Mouse (Mus musculus): ENCODE measurements around the gene Lce1b.
"Not testable (repeated sequence)": the region's sequence is repeated elsewhere in the genome, so short reads cannot be mapped to it uniquely, and the experiment has no call there.

Gene Lce1b

DNA sequence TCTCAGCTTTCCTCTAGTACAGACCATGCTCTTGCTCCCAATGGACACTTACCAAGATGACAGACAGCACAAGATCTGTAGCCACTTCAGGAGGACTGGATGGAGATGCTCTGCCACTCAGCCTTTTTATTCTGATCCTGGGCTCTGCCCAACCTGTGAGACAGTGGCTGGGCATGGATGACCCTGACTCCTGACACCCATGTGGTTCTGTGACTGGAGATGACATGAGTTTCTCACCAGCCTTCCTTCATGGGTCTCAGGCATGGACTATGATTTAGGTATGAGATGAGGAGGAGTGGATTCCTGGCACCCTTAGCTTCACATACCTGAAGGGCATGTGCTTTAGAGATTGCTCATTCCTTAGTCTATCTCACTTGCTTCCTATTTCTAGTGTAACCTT is at the start of gene Lce1b:
Lce1b (minus strand) TSS at position 101 of the 400 bp plus-strand sequence.
- DNase-seq (ENCODE audit: low read depth, low spot score): no peak

DNA sequence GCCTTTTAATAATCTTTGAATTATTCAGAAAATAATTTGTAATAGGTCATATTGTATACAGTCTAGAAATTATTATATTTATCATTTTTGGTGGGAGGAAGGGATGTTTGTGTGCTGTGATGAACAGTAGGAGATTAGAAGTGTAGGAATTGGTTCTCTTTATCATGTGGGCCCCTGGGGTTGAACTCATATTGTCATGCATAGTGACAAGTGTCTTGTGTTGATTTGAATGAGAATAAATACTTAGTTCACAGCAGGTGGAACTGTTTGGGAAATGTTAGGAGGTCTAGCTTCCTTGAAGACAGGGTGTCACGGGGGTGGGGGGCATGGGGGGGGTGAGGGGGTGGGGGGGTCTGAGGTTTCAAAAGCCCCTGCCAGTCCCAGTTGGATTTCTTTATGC is 37.9 kb upstream of the Lce1b start:
- DNase-seq (ENCODE audit: low read depth, low spot score): no peak

DNA sequence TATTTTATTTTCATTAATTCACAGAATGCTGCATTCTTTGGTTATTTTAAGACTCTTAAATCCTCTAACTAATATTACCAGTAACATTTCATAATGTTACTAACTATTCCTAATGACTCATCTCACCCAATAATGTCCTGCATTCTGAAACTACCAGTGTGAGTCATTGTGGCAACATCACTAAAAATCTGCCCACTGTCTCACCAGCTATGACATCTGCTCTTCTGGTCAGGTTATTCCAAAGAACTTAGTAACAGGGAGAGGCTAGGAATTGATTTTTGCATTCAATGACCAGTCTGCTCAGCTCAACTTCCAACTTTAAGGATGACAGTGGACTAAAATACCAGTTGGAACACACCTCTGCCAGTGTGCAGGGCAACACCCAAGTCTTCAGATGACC is 35.0 kb upstream of the Lce1b start:
- DNase-seq (ENCODE audit: low read depth, low spot score): no peak

DNA sequence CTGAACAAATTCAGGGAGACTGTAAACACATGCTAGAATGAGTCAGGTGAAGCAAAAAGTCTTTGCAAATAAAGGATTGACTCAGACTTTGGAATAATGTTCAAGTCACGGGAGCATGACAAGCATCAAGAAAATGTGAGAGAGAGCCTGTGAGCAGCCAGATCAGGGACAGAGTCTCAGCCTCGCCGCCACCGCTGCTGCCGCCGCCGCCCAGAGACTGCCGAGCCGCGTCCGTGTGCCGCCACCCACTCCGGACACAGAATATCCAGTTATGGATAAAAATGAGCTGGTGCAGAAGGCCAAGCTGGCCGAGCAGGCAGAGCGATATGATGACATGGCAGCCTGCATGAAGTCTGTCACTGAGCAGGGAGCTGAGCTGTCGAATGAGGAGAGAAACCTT is 32.4 kb upstream of the Lce1b start:
- DNase-seq (ENCODE audit: low read depth, low spot score): not testable (repeated sequence)

DNA sequence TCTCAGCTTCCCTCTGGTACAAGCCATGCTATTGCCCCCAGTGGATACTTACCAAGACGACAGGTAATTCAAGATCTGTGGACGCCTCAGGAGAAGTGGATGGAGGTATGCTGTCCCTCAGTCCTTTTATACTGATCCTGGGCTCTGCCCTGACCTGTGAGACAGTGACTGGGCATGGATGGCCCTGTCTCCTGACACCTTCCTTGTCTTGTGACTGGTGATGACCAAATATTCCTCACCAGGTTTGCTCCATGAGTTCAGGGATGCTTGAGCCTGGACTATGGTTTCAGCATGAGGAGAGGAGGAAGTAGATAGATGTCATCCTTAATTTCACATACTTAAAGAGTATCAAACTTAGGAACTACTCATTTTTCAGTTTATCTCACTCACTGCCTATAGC is 30.4 kb upstream of the Lce1b start, which contains the start of gene Lce1d:
Lce1d (minus strand) TSS at position 101 of the 400 bp plus-strand sequence.
- DNase-seq (ENCODE audit: low read depth, low spot score): no peak

DNA sequence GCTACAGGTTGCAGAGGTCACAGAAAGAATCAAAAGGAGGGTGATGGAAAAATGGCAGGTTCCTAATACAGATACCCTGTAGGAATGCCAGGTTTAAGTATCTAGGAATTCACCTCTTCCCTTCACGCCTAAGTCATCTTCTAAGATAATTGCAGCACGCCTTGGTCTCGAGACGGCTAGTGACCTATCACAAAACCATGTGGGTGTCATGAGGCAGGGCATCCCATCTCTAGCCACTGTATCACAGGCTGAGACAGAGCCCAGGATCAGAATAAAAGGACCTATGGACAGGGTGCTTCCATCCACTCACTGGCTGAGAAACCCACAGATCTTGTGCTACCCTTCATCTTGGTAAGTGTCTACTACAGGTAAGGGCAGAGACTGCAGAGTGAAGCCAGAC is 22.2 kb upstream of the Lce1b start, which contains the start of gene Lce1c:
Lce1c (plus strand) TSS at position 301 of the 400 bp plus-strand sequence.
- DNase-seq (ENCODE audit: low read depth, low spot score): no peak

DNA sequence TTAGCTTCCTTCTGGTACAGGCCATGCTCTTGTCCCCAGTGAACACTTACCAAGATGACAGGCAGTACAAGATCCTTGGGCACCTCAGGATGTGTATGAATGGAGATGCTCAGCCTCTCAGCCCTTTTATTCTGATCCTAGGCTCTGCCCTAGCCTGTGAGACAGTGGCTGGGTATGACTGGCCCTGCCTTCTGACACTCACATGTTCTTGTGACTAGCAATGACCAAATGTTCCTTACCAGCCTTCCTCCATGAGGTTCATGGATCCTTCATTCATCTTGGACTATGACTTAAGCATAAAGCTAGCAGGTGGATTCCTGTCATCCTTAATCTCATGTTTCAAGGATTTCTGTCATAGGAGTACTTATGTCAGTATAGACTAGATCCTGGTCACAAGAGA is 13.5 kb upstream of the Lce1b start, which contains the start of gene Lce1a2:
Lce1a2 (minus strand) TSS at position 101 of the 400 bp plus-strand sequence.
- no peak for DNase-seq (ENCODE audit: low read depth, low spot score)

DNA sequence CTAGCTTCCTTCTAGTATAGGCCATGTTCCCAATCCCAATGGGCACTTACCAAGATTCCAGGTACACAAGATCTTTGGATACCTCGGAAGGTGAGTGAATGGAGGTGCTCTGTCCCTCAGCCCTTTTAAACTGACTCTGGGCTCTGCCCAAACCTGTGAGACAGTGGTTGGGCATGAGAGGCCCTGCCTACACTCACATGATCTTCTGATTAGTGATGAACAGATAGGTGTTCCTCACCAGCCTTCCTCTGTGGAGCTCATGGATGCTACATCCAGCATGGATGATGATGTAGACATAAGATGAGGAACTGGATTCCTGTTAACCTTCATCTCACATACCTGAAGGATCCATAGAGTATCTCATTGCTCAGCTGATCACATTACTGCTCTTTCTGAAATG is 8.5 kb downstream of the Lce1b start, which contains the start of gene Lce1a1:
Lce1a1 (minus strand) TSS at position 101 of the 400 bp plus-strand sequence.
- no peak for DNase-seq (ENCODE audit: low read depth, low spot score)

DNA sequence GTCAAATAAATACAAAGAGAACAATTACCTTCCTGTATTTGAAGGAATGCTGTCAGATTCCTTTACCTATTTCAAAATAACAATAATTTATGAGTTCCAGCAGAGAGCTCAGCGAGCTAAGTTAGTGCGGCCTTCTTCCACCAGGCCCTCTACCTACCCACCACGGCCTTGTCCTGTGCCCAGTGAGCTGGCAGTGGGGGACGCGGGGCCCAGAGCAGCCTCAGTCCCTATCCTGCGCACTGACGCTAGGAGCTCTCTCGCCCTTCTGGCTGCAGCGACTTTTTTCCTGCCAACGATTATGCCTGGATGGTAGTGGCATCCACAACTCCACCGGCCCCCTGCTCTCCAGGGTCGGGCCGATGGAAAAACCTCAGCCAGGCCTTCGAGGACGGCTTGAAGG is 16.9 kb downstream of the Lce1b start:
- DNase-seq (ENCODE audit: low read depth, low spot score): no peak

DNA sequence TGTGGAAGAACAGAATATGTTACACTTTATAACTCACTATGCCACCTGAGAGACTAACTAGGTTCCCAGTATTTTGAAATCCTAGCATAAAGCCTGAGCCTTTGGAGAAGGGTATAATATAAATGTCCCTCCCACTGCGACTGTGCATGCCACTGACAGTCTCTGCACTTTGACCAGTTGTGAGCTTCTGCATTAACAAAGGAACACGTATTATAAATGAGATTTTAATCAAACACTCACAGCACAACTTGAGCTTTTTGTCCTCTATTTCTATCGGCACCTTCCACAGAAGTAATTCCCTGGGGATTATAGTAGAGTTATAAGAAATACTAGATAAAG is 18.1 kb downstream of the Lce1b start:
- no peak for DNase-seq (ENCODE audit: low read depth, low spot score)

DNA sequence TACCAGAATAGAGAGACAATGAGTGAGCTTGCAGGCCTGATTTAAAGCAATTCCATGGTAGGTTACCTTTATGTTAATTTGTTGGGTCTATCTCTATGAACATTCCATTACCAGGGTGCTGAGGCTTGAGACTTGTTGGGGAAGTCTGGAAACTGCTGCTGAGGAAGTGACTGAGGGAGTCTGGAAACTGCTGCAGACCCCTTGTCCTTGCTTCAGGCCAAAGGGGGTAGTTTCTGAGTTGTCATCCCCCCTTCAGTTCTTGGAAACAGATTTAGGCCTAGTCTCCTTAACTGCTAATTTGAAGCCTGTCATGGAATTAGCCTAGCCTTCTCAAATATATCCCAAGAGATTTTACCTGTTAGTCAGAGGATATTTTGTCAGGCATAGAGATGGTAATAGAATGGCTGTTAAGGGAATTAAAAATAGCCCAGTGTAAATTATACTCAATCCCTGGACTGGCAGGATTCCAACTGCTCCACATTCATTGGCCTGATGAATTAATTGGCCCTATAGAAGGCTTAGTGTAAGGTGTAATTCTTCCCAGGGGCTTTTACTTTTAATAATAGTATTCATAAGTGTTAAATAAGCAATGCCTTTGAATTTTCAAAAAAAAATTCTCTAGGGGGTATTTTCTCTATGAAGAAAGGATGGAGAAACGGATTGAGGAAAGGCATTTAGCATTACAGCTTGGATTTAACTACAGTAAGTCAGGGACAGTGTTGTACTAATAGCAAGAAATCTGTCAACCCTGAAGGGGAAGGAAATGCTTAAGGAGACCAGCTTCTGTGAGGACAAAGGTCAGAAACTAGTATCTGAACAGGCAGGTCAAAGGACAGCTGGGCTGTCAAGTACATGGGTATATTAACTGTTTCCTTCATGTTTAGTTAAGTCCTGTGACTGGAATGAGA is 18.7 kb downstream of the Lce1b start:
- no peak for DNase-seq (ENCODE audit: low read depth, low spot score)

DNA sequence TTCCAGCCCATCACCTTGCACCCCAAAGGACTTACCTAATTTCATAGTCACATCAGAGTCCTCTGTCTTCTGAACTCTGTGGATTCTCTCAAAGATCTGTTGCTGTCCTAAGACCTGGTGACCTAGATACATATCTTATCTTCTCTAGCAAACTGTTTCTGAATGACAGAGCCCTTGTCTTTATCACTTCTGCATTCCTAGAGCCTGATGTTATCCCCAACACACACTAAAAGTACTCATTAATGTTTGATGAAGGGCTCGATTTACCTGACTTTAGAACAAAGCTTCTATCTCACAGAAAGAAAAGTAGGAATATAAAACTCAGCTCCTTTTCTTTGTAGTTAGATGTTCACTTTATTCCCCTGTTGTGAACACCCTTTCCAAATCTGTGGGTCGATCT is 35.2 kb downstream of the Lce1b start, which contains the start of gene Lce6a:
Lce6a (minus strand) TSS at position 101 of the 400 bp plus-strand sequence.
- DNase-seq (ENCODE audit: low read depth, low spot score): no peak

DNA sequence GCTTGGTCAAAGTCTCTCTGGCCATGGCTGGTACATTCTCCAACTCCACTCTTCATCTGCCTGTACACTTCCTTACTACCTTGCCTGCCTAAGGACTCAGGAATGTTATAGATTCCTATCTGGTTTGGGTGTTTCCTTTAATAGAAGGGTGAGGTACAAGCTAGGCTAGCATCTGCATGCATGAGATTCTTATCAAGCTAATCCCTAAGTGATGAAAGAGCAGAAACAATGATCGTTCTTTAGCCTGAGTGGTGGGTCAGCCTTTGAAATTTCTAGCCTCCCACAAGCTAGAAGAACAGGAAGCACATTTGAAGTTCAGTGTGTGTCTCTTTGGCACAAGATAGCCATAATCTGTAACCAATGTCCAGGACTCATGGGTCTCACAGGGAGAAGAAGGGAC is 46.9 kb downstream of the Lce1b start:
- DNase-seq (ENCODE audit: low read depth, low spot score): no peak

DNA sequence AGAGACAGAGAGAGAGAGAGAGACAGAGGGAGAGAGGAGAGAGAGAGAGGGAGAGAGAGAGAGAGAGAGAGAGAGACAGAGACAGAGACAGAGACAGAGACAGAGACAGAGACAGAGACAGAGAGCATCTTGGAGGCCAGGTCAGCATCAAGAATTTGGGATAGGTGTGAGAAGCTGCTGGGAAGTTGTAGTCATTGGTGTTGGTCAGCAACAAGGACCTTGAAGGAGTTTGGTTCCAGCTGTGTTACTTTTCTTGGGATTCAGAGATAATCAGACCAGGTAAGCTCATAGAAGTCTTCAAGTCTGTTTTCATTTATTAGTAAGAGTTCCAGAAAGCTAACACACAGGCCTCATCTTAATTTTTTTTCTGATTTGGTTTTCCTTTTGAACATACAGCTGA is 49.3 kb downstream of the Lce1b start, which contains the start of gene 2210017I01Rik:
2210017I01Rik (minus strand) TSS at position 101 of the 400 bp plus-strand sequence.
- DNase-seq (ENCODE audit: low read depth, low spot score): no peak

Data from telencephalon, adult 2 months (tissue).